Mouse (Mus musculus) cerebellum, adult 2 months (tissue): ENCODE measurements around the gene Impg1. TPM values are rescaled to one million over a fixed set of nuclear protein-coding genes. Genes with fewer than 3 reads are reported as not detected.
A peak's percentile ranks its signal among the peaks of the same experiment; 100 is the strongest.

Experiments used
- DNase-seq, 2 experiments: peaks; one replicate each; pipeline ENCODE4 v3.0.0; 2021
- H3K27ac ChIP-seq: fragments of 200-500 bp; 2 replicates; pipeline ENCODE4 v1.5.1; 2012; ENCODE audit warnings: low read length, control low read depth, inconsistent platforms; ENCODE audit not compliant: insufficient read depth
- H3K27me3 ChIP-seq: fragments of 200-500 bp; 2 replicates; pipeline ENCODE4 v1.6.1; 2012; ENCODE audit warnings: inconsistent platforms, mild to moderate bottlenecking, low read length, moderate library complexity; ENCODE audit not compliant: control insufficient read depth, insufficient read depth
- H3K4me1 ChIP-seq: fragments of 200-500 bp; 2 replicates; pipeline ENCODE4 v1.6.1; 2011; ENCODE audit warnings: low read length; ENCODE audit not compliant: control insufficient read depth, insufficient read depth
- H3K4me3 ChIP-seq: fragments of 200-500 bp; replicated peaks from 2 replicates; pipeline ENCODE3; 2011; ENCODE audit warnings: mild to moderate bottlenecking, low read depth, low read length, control low read depth; ENCODE audit not compliant: insufficient read depth
- CTCF ChIP-seq: fragments of 200-500 bp; IDR thresholded peaks from 2 replicates; pipeline ENCODE4 v1.5.1; 2011; ENCODE audit warnings: low read depth, mild to moderate bottlenecking, control low read depth, low read length, moderate library complexity, borderline replicate concordance; ENCODE audit not compliant: insufficient read depth
- POLR2A ChIP-seq: fragments of 200-500 bp; IDR thresholded peaks from 2 replicates; pipeline ENCODE4 v1.6.1; 2011; ENCODE audit warnings: low read length, control low read depth, borderline replicate concordance; ENCODE audit not compliant: insufficient read depth
- WGBS: fragments of 180-500 bp; shearing (Covaris S2); methylation state at CpG from one replicate; pipeline ENCODE4 v1.1.7; 2018; 5-methylcytosine and 5-hydroxymethylcytosine counted together
- polyA plus RNA-seq: library from polyadenylated mRNA; depleted of rRNA; stranded (reverse); fragments of >200 nt; gene quantifications from 2 replicates; pipeline ENCODE4 v1.2.3, GENCODE M21; 2012

Impg1 gene
- polyA plus RNA-seq, 1 experiment, result 0.25 TPM

DNA sequence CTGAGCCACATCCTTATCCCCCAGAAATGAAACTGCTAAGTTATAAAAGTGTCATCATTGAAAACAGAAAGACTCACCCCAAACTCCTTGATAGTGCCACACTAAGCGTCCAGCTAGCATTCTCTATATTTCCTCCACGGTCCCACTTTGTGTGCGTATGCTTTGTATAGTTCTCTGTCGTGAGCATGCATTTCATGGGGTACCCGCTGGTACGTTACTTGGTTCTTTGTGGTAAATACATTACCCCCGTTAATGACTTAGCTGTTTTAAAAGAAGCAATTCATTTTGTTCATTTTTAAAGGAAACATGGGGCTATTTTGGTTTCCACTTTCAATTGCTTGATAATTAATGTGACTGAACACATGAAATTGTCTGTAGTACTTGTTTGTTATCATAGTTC, 178.4 kb downstream of the Impg1 start:
- TF ChIP-seq POLR2A, result no peak
- no peak for TF ChIP-seq CTCF
- 94% methylated on average over 7 of the region's 7 CpGs for WGBS
- DNase-seq, result no peak
- H3K4me1 ChIP-seq, result no peaks in the 10 kb centered on the region
- H3K4me3 ChIP-seq, result no peak overlapping the region
- no peaks in the 10 kb centered on the region for H3K27me3 ChIP-seq
- no peak overlapping the region for H3K27ac ChIP-seq

DNA sequence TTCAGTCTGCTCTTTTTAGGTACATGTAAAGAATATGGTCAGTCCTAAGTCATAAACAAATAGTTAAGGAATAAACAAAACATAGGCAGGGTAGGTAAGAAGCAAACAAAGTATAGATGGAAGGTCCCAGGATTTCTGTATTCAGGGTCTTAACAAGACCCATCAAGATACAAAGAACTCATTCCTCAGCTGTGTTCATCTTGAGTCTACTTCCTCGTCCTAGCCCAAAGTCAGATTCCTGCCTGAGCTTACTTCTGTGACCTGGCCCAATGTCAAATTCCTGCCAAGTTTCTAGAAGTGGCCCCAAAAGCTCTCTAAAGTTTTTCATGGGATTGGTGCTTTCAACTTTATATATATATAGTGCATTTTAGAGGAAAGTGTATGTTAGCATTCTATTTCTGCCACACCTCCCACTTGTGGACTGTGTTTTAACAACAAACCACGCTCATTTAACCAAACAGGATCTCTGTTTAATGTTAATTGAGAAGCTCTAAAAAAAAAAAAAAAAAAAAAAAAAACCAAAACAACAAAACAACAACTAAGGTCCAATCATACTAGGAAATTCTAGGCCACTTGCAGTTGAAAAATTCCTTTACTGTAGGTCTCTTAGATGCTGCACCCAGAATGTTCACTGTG, 180.6 kb downstream of the Impg1 start:
- no peaks in the 10 kb centered on the region for H3K4me1 ChIP-seq
- DNase-seq, result no peak
- no peak overlapping the region for H3K27ac ChIP-seq
- TF ChIP-seq CTCF (no peak), POLR2A (no peak)
- H3K4me3 ChIP-seq, result no peak overlapping the region
- H3K27me3 ChIP-seq, result no peaks in the 10 kb centered on the region
- 84% methylated on average over 2 of the region's 2 CpGs for WGBS

DNA sequence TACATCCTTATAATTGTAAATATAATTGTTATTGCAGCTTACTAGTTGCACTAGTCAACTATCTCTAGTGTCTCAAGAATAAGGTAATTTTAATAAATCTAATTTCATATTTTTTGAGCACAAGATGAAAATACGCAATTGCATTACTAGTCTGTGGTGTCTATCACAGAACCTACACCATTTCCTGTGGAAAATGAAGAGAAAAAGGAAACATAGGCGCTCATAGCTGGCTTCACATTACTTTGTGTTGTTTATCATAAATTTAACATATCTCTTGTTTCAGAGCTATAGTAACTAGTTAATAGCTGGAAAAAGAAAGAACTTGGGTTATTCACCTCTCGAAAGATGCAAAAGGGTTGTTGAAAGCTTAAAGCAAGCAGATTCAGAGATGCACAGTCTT, 182.9 kb downstream of the Impg1 start:
- 97% methylated on average over 3 of the region's 3 CpGs for WGBS
- Histone ChIP-seq H3K4me3 (no peak overlapping the region), H3K27me3 (no peaks in the 10 kb centered on the region), H3K27ac (no peak overlapping the region), H3K4me1 (no peaks in the 10 kb centered on the region)
- no peak for TF ChIP-seq POLR2A
- TF ChIP-seq CTCF, result no peak
- DNase-seq, result no peak

GRCm38 (mm10) chr9:80280724-80281123, 184.6 kb downstream of the Impg1 start:
- WGBS, result 100% methylated on average over 1 of the region's 1 CpGs
- no peak for TF ChIP-seq CTCF
- TF ChIP-seq POLR2A, result no peak

GRCm38 (mm10) chr9:80277770-80278169, 187.5 kb downstream of the Impg1 start:
- no peaks in the 10 kb centered on the region for H3K27me3 ChIP-seq
- no peak overlapping the region for H3K27ac ChIP-seq
- 60% methylated on average over 6 of the region's 6 CpGs for WGBS
- no peak overlapping the region for H3K4me3 ChIP-seq
- DNase-seq, result no peak
- H3K4me1 ChIP-seq, result no peaks in the 10 kb centered on the region
- no peak for TF ChIP-seq CTCF
- TF ChIP-seq POLR2A, result no peak

More at GRCm38 (mm10) chr9:80280724-80281123, 184.6 kb downstream of the Impg1 start:
- no peaks in the 10 kb centered on the region for H3K4me1 ChIP-seq
- DNase-seq, result no peak
- no peaks in the 10 kb centered on the region for H3K27me3 ChIP-seq
- no peak overlapping the region for H3K27ac ChIP-seq
- H3K4me3 ChIP-seq, result no peak overlapping the region

GRCm38 (mm10) chr9:80277157-80277556, 188.1 kb downstream of the Impg1 start:
- Histone ChIP-seq H3K4me3 (no peak overlapping the region), H3K27ac (no peak overlapping the region), H3K4me1 (no peaks in the 10 kb centered on the region), H3K27me3 (no peaks in the 10 kb centered on the region)
- WGBS, result 11% methylated on average over 2 of the region's 2 CpGs
- peak in 1 of 2 experiments; percentile 52 for DNase-seq
- no peak for TF ChIP-seq CTCF
- TF ChIP-seq POLR2A, result no peak

- H3K4me1 ChIP-seq, result no peaks in the 10 kb centered on the region
- H3K4me3 ChIP-seq, result no peak overlapping the region
- DNase-seq, result no peak
- no peak overlapping the region for H3K27ac ChIP-seq
- TF ChIP-seq CTCF (no peak), POLR2A (no peak)
- no peaks in the 10 kb centered on the region for H3K27me3 ChIP-seq
- 89% methylated on average over 1 of the region's 1 CpGs for WGBS
Observed at GRCm38 (mm10) chr9:80275772-80276134, 189.5 kb downstream of the Impg1 start.

DNA sequence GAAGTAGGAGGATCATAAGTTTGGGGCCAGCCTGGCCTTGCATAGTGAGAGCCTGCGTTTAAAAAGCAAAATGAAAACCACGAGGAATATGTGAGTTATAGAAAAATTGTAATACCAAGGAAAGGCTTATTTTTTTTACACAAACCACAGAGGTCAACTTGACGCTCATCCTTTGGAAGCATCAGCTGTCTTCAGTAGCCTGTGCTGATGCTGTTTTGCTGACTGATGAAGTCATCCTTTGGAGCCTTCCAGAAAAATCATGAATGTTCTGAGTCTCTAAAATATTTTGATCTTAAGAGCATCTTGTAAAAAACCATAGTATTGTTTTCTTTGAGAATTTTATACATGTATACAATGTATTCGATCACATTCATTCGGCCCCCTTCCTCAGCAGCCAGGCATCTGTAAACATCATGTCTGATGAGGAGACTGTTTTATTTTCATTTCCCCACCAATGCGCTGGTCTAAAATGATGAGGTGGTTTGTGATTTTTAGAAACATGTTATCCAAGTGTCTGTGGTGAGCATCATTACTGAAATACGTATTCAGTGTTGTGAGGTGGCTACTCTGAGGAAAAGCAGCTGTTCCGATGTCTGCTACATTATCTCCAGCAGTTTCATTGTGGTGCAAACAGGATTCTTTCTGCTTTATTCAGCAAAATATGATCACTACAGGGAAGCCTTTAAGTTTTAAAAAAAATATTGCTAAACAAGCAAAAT, 190.1 kb downstream of the Impg1 start:
- H3K27ac ChIP-seq, result no peak overlapping the region
- DNase-seq, result no peak
- no peaks in the 10 kb centered on the region for H3K27me3 ChIP-seq
- TF ChIP-seq CTCF, result no peak
- no peak for TF ChIP-seq POLR2A
- no peak overlapping the region for H3K4me3 ChIP-seq
- WGBS, result 93% methylated on average over 8 of the region's 8 CpGs
- H3K4me1 ChIP-seq, result no peaks in the 10 kb centered on the region
